Mouse (Mus musculus) olfactory bulb, adult 2 months (tissue): ENCODE measurements around the gene Cacna2d4.

Experiments
- CTCF ChIP-seq: fragments of 200-500 bp; IDR thresholded peaks from 2 replicates; pipeline ENCODE4 v1.5.1; 2012; ENCODE audit warnings: low read depth, mild to moderate bottlenecking, low read length, moderate library complexity; ENCODE audit not compliant: insufficient read depth
- POLR2A ChIP-seq: fragments of 200-500 bp; IDR thresholded peaks from 2 replicates; pipeline ENCODE4 v1.6.1; 2012; ENCODE audit warnings: mild to moderate bottlenecking, low read depth, low read length, moderate library complexity; ENCODE audit not compliant: insufficient read depth

DNA sequence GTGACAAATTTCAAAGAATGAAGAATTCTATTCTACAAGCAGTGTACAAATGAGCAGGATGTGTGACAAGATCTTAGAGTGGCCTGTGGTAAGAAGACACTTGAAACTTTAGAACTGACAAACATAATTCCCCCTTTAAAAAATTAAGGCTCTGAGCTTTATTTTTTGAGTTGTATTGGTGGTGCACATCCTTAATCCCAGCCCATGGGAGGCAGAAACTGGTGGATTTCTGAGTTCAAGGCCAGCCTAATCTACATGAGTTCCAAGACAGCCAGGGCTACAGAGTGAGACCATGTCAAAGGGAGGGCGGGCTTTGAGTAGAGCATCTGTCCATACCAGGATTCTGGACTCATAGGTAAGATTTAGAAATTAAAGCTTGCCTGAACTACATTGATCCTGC is 150.5 kb downstream of the Cacna2d4 start:
- TF ChIP-seq POLR2A: no peak
- TF ChIP-seq CTCF: no peak
